Mouse (Mus musculus) thymus, adult 2 months (tissue): ENCODE results near the gene Ankrd28. TPM values are rescaled to one million over a fixed set of nuclear protein-coding genes. Genes with fewer than 3 reads are reported as not detected.
A peak's percentile ranks its signal among the peaks of the same experiment; 100 is the strongest.

Experiments used
- DNase-seq: peaks from one replicate; pipeline ENCODE4 v3.0.0; 2021
- H3K27ac ChIP-seq: fragments of 200-500 bp; 2 replicates; pipeline ENCODE4 v1.5.1; 2012; ENCODE audit warnings: low read length, control low read depth; ENCODE audit not compliant: control insufficient read depth, insufficient read depth
- H3K27me3 ChIP-seq: fragments of 200-500 bp; 2 replicates; pipeline ENCODE4 v1.6.1; 2012; ENCODE audit warnings: mild to moderate bottlenecking, low read length, moderate library complexity, mixed read lengths; ENCODE audit not compliant: control insufficient read depth, insufficient read depth
- H3K36me3 ChIP-seq: fragments of 200-500 bp; 2 replicates; pipeline ENCODE4 v1.6.1; 2012; ENCODE audit warnings: mild to moderate bottlenecking, low read length, moderate library complexity; ENCODE audit not compliant: control insufficient read depth, insufficient read depth
- H3K4me1 ChIP-seq: fragments of 200-500 bp; replicated peaks from 2 replicates; pipeline ENCODE4 v1.6.1; 2012; ENCODE audit warnings: low read length; ENCODE audit not compliant: control insufficient read depth, insufficient read depth
- H3K4me3 ChIP-seq: fragments of 200-500 bp; 2 replicates; pipeline ENCODE4 v1.5.1; 2012; ENCODE audit warnings: mild to moderate bottlenecking, low read length, control low read depth, moderate library complexity; ENCODE audit not compliant: control insufficient read depth, insufficient read depth
- CTCF ChIP-seq: fragments of 200-500 bp; IDR thresholded peaks from 2 replicates; pipeline ENCODE4 v1.5.1; 2012; ENCODE audit warnings: mild to moderate bottlenecking, control low read depth, low read length, moderate library complexity, borderline replicate concordance; ENCODE audit not compliant: control insufficient read depth, poor library complexity, insufficient read depth; ENCODE audit errors: extremely low read depth
- POLR2A ChIP-seq: fragments of 200-500 bp; IDR thresholded peaks from 2 replicates; pipeline ENCODE4 v1.6.1; 2012; ENCODE audit warnings: mild to moderate bottlenecking, low read length, control low read depth, moderate library complexity; ENCODE audit not compliant: control insufficient read depth, poor library complexity, insufficient read depth; ENCODE audit errors: extremely low read depth
- WGBS: fragments of 180-500 bp; shearing (Covaris S2); methylation state at CpG from one replicate; pipeline ENCODE4 v1.1.7; 2018; 5-methylcytosine and 5-hydroxymethylcytosine counted together
- polyA plus RNA-seq: library from polyadenylated mRNA; depleted of rRNA; stranded (reverse); fragments of >200 nt; gene quantifications from 2 replicates; pipeline ENCODE4 v1.2.3, GENCODE M21; 2012

The Ankrd28 gene
- polyA plus RNA-seq, 1 experiment = 20.0 TPM

- DNase-seq = no peak
- H3K36me3 ChIP-seq = no peaks in the 10 kb centered on the region
- 86% methylated on average over 9 of the region's 9 CpGs for WGBS
- no peak overlapping the region for H3K27ac ChIP-seq
- H3K27me3 ChIP-seq = no peaks in the 10 kb centered on the region
- H3K4me1 ChIP-seq = peaks cover 38% of the 10 kb centered on the region
- H3K4me3 ChIP-seq = no peak overlapping the region
- TF ChIP-seq POLR2A = no peak
- no peak for TF ChIP-seq CTCF
These were observed 149.2 kb downstream of the Ankrd28 start for GRCm38 (mm10) chr14:31681291-31681690.

GRCm38 (mm10) chr14:31680656-31681055 is 149.8 kb downstream of the Ankrd28 start:
- no peak for DNase-seq
- Histone ChIP-seq H3K27ac (no peak overlapping the region), H3K4me1 (peaks cover 34% of the 10 kb centered on the region), H3K36me3 (no peaks in the 10 kb centered on the region), H3K27me3 (no peaks in the 10 kb centered on the region), H3K4me3 (no peak overlapping the region)
- no peak for TF ChIP-seq CTCF
- no peak for TF ChIP-seq POLR2A
- WGBS = 59% methylated on average over 3 of the region's 3 CpGs

GRCm38 (mm10) chr14:31671635-31672320 is 158.7 kb downstream of the Ankrd28 start:
- no peak overlapping the region for H3K27ac ChIP-seq
- no peak overlapping the region for H3K4me3 ChIP-seq
- H3K27me3 ChIP-seq = no peaks in the 10 kb centered on the region
- 80% methylated on average over 10 of the region's 10 CpGs for WGBS
- TF ChIP-seq CTCF (no peak), POLR2A (no peak)
- 0 out of 2 replicates have a peak, but pooled peaks cover 4% of the 10 kb centered on the region for H3K36me3 ChIP-seq
- H3K4me1 ChIP-seq = peaks cover 35% of the 10 kb centered on the region
- DNase-seq = no peak

- peak; percentile 53 for DNase-seq
- peak overlapping the region; percentile 14; the same call in 1 of the 2 replicates for H3K27ac ChIP-seq
- no peaks in the 10 kb centered on the region for H3K27me3 ChIP-seq
- WGBS = 8% methylated on average over 15 of the region's 15 CpGs
- H3K4me3 ChIP-seq = no peak overlapping the region
- 0 out of 2 replicates have a peak, but pooled peaks cover 5% of the 10 kb centered on the region for H3K36me3 ChIP-seq
- peaks cover 43% of the 10 kb centered on the region for H3K4me1 ChIP-seq
- no peak for TF ChIP-seq POLR2A
- no peak for TF ChIP-seq CTCF
These were observed 160.6 kb downstream of the Ankrd28 start for GRCm38 (mm10) chr14:31669642-31670490.

- H3K4me1 ChIP-seq = peaks cover 45% of the 10 kb centered on the region
- no peak overlapping the region for H3K27ac ChIP-seq
- 29% methylated on average over 13 of the region's 13 CpGs for WGBS
- DNase-seq = peak; percentile 42
- no peaks in the 10 kb centered on the region for H3K27me3 ChIP-seq
- 0 out of 2 replicates have a peak, but pooled peaks cover 5% of the 10 kb centered on the region for H3K36me3 ChIP-seq
- TF ChIP-seq POLR2A = no peak
- no peak for TF ChIP-seq CTCF
- no peak overlapping the region for H3K4me3 ChIP-seq
These were observed 161.3 kb downstream of the Ankrd28 start for GRCm38 (mm10) chr14:31669161-31669611.

- Histone ChIP-seq H3K4me3 (no peak overlapping the region), H3K27me3 (no peaks in the 10 kb centered on the region), H3K36me3 (0 out of 2 replicates have a peak, but pooled peaks cover 5% of the 10 kb centered on the region), H3K27ac (no peak overlapping the region), H3K4me1 (peaks cover 47% of the 10 kb centered on the region)
- TF ChIP-seq CTCF (no peak), POLR2A (no peak)
- DNase-seq = no peak
- WGBS = 78% methylated on average over 13 of the region's 13 CpGs
These were observed 162.1 kb downstream of the Ankrd28 start for GRCm38 (mm10) chr14:31668326-31668725.
